Mouse (Mus musculus) activated CD4-positive, CD25-positive, alpha-beta regulatory T cell, adult 9 weeks (primary cell): Measurements from ENCODE around the gene Gm17026. TPM values are rescaled to one million over a fixed set of nuclear protein-coding genes. Genes with fewer than 3 reads are reported as not detected.

Experiments used
- polyA plus RNA-seq: library from polyadenylated mRNA; unstranded; fragments of 100-300 nt; shearing (Covaris generic); gene quantifications from one replicate; pipeline ENCODE4 v1.2.1, GENCODE M21; 2017

Gene Gm17026
- polyA plus RNA-seq: not detected

GRCm38 (mm10) chr14:42259948-42260347, at the start of gene Gm17026:
Gene Gm17026 (minus strand): TSS chr14:42260048.

DNA sequence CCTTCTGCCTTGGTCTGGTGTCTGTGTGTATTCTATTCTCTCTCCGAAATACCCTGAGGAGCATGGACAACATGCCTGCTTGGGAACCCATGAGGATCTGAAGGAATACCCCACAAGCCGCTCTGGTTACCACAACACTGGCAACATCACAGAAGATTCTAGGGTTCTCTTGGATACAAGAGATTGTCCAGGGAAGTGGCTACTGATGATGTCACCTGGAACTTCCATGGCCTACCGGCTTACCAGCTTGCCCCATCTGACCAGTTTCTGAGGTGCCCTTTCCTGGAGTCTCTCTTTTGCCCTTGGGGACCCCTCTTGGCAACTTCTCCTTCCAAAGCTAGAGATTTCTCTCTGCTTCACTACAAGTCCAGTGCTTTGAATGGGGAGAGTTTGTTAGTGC, 37.4 kb upstream of the Gm17026 start, which contains the start of gene Gm9611:
TSS of gene Gm9611 (minus strand) at position 101 of the 400 bp plus-strand sequence.

Other genes with a start within 250 kb of the Gm17026 start
- not detected for gene Gm7951, start 142.7 kb downstream of the Gm17026 start, polyA plus RNA-seq
- not detected for gene Gm17027, start 97.4 kb downstream of the Gm17026 start, polyA plus RNA-seq
- not detected for gene Gm3573, start 69.3 kb downstream of the Gm17026 start, polyA plus RNA-seq
- gene Gm9611, start 37.3 kb upstream of the Gm17026 start, polyA plus RNA-seq: not detected
- gene Gm7995, start 50.2 kb upstream of the Gm17026 start, polyA plus RNA-seq: not detected
- not detected for gene Gm8005, start 179.6 kb upstream of the Gm17026 start, polyA plus RNA-seq
- gene Gm8011, start 203.8 kb upstream of the Gm17026 start, polyA plus RNA-seq: not detected
- gene Gm8020, start 242.3 kb upstream of the Gm17026 start, polyA plus RNA-seq: not detected